Mouse (Mus musculus) c-Kit-positive CD71-positive TER-119-negative erythroid progenitor cells, embryonic 14.5 days (primary cell): ENCODE data around the gene Srsf12.

Experiments used
- DNase-seq: peaks from one replicate; pipeline ENCODE4 v3.0.0-alpha.2; 2013; ENCODE audit warnings: low read depth

Srsf12 gene

DNA sequence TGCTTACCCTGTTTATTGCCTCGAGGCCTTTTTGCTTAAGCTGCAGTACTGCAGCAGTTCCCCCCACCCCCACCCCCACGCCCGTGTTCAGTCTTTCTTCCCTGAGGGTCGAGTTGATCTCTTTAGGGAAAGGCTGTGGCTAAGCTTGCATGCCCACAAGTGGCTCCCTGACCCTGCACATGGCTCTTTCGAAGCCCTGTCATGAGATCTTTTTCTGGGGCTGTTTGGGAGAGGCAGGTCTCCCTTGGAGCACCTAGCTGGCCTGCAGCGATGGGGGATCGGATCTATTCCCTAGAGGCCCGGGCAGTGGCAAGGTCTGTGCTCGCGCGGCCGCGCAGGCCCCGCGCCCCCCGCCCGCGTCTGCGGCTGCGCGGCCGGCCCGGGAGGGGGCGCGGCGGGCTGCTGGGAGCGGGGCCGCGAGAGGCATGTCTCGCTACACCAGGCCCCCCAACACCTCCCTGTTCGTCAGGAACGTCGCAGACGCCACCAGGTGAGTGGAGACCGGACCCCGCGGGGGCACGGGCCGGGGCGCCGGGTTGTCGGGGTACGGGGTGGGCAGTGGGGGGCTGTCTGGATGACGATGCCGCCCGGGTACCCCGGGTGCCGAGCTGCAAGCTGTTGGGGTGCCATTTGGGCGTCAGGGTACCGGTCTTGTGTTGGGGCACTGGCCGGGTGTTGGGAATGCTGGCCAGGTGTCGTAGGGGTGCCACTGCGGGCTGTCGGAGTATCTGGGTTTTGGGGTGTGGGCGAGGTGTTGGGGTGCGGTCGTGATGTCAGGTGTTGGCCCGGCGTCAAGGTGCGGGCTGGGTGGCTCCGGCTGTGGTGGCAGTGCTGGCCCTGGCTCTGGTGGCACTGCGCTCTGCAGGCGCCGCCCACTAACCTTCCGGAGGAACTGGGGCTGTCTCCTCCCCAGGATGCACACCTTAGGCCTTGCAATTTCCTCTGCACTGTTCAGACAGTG lies at the start of gene Srsf12:
Srsf12 (plus strand) TSS at position 111 of the 961 bp plus-strand sequence.
- no peak for DNase-seq

DNA sequence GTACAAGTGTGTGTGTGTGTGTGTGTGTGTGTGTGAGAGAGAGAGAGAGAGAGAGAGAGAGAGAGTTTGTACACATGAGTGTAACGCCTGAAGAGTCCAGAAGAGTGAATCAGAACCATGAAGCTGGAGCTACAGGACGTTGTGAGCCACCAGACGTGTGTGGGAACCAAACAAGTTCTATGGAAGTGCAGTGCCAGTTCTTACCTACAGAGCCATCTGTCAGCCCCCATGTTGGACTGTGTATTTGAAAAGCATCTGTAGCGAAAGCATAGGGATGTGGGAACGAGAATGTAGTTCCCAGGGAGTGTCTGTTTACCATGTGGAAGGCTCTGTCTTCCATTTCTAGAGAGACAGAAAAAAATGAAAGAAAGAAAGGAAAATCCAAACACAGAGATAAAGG lies 25.3 kb upstream of the Srsf12 start:
- no peak for DNase-seq

DNA sequence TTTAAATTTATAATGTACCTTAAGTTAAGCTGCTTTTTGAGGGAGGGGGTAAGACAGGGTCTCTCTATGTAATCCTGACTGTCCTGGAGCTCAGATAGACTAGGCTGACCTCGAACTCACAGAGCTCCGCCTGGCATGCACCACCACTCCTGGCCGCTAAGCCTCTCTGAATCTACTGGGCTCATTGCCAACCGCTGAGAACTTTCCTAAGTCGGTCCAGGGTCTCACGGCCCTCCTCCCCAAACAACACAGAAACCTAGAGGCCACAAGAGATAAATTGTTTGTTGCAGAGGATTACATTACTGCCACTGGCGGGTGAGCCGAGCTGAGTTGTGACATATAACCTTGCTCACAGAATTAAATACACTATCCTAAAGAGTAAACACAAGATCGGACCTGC lies 20.6 kb upstream of the Srsf12 start:
- DNase-seq: no peak

- DNase-seq: no peak
These were observed 19.7 kb upstream of the Srsf12 start for GRCm38 (mm10) chr4:33188781-33189734.

DNA sequence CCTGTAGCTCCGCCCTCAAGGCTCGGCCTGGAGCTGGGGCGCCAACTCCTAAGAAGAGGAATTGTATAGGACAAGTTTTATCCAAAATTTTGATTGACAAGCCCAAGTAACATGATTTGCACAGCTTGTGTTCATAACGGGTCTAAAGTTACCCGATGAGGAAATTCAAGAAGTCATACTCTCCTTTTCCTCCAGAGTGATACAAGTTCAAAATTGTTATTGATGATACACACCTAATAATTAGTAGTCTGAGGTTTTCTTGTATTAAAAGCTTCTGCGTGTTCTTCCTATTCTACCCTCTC lies 19.1 kb upstream of the Srsf12 start, which contains the start of gene Pm20d2:
Pm20d2 (minus strand) TSS at position 3 of the 302 bp plus-strand sequence.
- DNase-seq: no peak

DNA sequence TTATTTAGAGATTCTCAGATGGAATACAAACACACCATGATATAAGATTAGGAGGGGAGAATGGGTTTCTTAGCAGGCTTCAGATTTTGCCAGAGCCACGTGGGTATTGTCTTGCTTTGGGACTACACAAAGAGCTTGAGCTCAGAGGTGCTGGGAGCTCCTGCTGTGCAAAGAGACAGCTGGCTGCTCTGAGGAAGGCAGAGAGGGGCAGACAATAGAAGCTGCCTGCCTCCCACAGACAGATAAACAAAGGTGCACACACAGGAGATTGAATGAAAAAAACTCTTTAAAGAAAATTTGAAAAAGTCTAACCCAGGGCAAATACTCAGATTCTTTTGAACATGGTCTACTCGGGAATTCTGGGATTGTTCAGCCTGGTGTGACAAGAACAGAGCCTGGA lies 10.7 kb upstream of the Srsf12 start:
- no peak for DNase-seq

GRCm38 (mm10) chr4:33204682-33205081 lies 4.1 kb upstream of the Srsf12 start:
- DNase-seq: peak; percentile 39

DNA sequence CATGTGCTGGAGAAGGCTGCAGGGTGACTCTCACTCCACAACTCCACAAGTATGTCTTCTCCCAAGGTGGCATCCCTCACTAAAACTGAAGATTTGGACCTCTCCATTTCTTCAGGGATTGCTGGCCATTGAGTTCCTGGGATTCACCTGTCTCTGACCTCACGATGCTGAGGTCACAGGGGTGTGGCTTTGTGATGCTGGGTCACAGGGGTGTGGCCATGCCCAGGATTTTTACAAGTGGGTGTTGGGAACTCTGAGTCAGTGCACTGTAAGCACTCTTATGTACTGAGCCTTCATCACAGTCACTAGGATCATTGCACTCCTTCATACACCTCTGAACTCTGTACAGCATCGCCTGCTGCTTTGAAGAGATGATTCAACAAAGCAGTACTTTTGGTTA lies 1.2 kb upstream of the Srsf12 start:
- DNase-seq: no peak

GRCm38 (mm10) chr4:33221847-33222246 lies 13.1 kb downstream of the Srsf12 start:
- no peak for DNase-seq

- no peak for DNase-seq
These were observed 15.3 kb downstream of the Srsf12 start for GRCm38 (mm10) chr4:33224003-33224675.

DNA sequence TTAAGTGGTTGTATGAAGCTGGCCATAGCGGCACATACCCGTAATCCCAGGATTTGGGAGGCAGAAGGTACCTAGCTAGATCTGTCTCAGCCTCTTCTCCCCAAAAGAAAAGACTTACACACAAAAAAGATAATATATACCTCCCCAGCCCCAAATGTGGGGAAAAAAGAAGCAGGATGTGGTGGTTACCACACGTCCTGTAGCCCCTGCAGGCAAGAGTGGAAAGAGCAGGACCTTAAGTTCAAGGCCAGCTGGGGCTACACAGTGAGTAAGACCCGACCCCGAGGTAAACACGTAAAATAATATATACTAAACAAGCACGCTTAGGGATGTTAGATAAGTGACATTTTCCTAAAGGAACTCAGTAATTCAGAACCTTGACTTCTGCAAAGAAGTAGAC lies 18.4 kb downstream of the Srsf12 start:
- DNase-seq: no peak

GRCm38 (mm10) chr4:33229639-33230038 lies 20.8 kb downstream of the Srsf12 start:
- no peak for DNase-seq

GRCm38 (mm10) chr4:33230881-33231280 lies 22.1 kb downstream of the Srsf12 start:
- no peak for DNase-seq

GRCm38 (mm10) chr4:33242536-33242935 lies 33.7 kb downstream of the Srsf12 start:
- DNase-seq: no peak

DNA sequence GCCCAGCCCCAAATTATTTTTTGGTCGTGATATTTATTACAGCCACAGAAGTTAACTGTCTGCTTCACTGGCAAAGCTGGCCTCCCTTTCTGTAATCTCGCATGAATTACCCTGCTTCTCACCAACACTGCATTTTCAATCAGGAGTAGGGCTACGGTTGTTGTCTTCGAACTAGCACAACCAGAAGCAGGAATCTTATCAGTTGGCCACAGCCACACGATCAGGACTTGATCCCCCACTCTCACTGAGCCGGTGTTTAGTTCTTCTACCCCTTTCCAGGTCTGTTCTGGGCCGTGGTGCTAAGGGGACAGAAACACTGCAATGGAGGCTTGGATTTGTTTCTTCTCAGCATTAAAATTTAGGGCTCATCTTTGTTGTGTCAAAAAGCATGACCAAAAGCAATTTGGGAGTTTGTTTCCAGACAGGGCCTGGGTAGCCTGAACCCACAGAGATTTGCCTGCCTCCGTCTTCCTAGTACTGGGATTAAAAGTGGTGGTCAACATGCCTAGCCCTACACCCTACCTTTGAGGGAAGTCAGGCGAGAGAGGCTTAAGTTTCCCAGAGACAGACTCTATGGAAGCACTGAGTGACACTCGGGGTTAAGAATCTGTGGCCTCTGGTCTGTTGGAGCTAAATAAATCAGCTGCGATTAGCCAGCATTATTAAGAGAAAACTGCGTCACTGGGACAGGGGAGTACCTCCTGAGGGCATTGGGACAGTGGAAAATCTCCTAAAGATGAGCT lies 34.4 kb downstream of the Srsf12 start:
- DNase-seq: no peak

GRCm38 (mm10) chr4:33243921-33244320 lies 35.1 kb downstream of the Srsf12 start:
- DNase-seq: no peak

GRCm38 (mm10) chr4:33245853-33246395 lies 37.1 kb downstream of the Srsf12 start:
- no peak for DNase-seq

GRCm38 (mm10) chr4:33247479-33248053 lies 38.8 kb downstream of the Srsf12 start:
- peak; percentile 95 for DNase-seq

DNA sequence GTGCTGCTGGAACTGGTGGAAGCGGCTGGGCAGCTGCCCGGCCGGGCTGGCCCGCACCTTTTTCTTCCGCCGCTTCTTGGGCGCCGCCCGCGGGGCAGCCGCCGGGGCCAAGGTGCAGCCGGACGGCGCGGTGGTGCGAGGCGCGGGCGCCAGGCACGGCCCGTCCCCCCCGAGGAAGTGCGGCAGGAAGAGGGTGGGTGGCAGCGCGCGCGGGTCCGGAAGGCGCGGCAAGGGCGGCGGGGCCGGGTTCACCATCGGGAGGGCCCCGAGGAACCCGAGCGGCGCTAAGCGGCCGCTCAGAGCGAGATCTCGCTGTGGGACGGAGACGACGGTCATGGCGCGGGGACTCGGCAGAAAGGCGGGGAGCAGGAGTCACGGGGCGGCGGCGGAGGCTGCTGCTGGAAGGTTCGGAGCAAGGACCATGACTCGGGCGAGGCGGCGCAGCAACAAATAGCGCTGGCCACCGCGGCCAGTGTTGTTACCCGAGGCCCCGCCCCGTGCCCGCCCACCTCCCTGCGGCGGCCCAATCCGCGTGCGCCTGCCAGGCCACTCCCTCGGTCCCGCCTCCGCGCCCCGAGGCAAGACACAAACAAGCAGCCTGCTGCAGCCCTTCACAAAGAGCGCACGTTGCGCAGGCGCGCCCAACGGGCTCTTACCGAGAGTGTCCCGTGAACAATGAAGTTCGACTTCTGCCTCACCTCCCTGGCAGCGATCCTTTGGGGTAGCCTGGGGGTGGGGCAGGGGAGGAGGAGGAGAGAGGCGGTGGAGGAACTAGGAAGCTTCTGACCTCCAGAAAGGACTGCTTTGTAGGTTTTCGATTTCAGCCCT lies 39.5 kb downstream of the Srsf12 start:
- DNase-seq: peak; percentile 95

GRCm38 (mm10) chr4:33248915-33249314 lies 40.1 kb downstream of the Srsf12 start:
- DNase-seq: no peak
